Mouse (Mus musculus) embryonic stem cell, embryonic (primary cell): ENCODE data around the gene Tgfa.

Experiments used
- CTCF ChIA-PET, 4 experiments: fragments of 300-600 bp in 2 of 4; fragments of 350-600 bp in 2 of 4; sonication (Branson Sonifier 250); formaldehyde crosslinking; loops; one replicate each; lab custom pipeline; 2022; ENCODE audit warnings: inconsistent platforms in 2 of 4; lab: Charles Lee
- POLR2A ChIA-PET, 4 experiments: fragments of 300-600 bp in 2 of 4; fragments of 350-600 bp in 2 of 4; sonication (Branson Sonifier 250); formaldehyde crosslinking; loops; one replicate each; lab custom pipeline; 2022; ENCODE audit warnings: antibody characterized with exemption in 4 of 4, inconsistent platforms in 1 of 4; lab: Charles Lee

Tgfa gene

DNA sequence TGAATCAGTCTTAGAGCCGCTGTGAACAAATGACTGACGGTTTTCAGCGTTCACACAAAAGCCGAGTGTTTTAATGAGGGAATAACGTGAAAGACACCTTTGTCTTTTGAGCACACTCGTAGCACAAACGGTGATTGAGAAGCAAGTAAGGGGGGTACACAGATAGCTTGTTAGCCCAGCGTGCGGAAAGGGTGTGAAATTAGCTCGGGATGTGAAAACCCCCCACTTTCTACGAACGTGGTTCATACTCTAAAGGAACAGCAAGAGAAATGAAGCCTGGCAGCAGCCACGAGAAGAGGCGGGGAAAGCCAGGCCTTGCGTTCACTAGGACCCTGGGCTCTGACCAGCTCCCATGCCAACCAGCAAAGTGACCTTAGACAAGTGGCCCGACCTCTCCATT is 54.0 kb downstream of the Tgfa start:
- POLR2A ChIA-PET = no interaction called here
- CTCF ChIA-PET = interaction anchor here in 2 of 4 experiments (0.6 kb wide), 3 partner anchors 26 to 1209 kb away, joined by 3 to 4 read pairs (median 3); no protein-coding TSS in a partner anchor

- ChIA-PET POLR2A (no interaction called here), CTCF (interaction anchor here in 1 of 4 experiments (1.8 kb wide), 1 partner anchor 10 kb away, joined by 6 read pairs; no protein-coding TSS in a partner anchor)
Measured at GRCm38 (mm10) chr6:86250236-86250635, 55.2 kb downstream of the Tgfa start.

- CTCF ChIA-PET = interaction anchor here in 3 of 4 experiments (0.6 to 1.8 kb wide), 3 partner anchors 9 to 1997 kb away, joined by 3 to 6 read pairs (median 3); no protein-coding TSS in a partner anchor
- POLR2A ChIA-PET = interaction anchor here in 1 of 4 experiments (1.4 kb wide), 1 partner anchor 72 kb away, joined by 4 read pairs; no protein-coding TSS in a partner anchor
Measured at GRCm38 (mm10) chr6:86250830-86251229, 55.8 kb downstream of the Tgfa start.

- CTCF ChIA-PET = interaction anchor here in 1 of 4 experiments (1.8 kb wide), 1 partner anchor 8 kb away, joined by 6 read pairs; no protein-coding TSS in a partner anchor
- POLR2A ChIA-PET = interaction anchor here in 2 of 4 experiments (0.5 to 1.4 kb wide), 3 partner anchors 9 to 112 kb away, joined by 3 to 4 read pairs (median 3); no protein-coding TSS in a partner anchor
Measured at GRCm38 (mm10) chr6:86252176-86253125, 57.4 kb downstream of the Tgfa start.

GRCm38 (mm10) chr6:86255899-86256298 is 60.9 kb downstream of the Tgfa start:
- POLR2A ChIA-PET = interaction anchor here in 1 of 4 experiments (0.9 kb wide), 1 partner anchor 38 kb away, joined by 3 read pairs; no protein-coding TSS in a partner anchor
- CTCF ChIA-PET = interaction anchor here in 1 of 4 experiments (1.2 kb wide), 1 partner anchor 62 kb away, joined by 3 read pairs; no protein-coding TSS in a partner anchor

DNA sequence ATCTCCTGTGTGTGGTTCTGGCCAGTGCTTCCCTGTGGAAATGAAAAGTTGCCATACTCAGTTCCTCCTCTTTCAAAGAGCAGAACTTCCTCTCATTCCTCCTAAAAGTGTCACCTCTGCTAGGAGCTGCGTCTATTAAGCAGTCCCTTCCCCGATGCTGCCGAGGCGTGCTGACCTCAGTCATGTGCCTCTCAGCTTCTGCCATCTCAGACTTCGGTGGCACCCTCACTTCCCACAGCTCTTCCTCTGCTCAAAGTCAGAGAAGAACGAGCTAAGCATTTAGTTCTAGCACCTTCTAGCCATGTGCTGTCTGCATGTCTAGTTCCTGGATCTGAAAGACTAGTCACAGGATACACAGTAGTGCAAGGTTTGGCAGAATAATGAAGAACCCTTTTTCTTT is 64.2 kb downstream of the Tgfa start:
- CTCF ChIA-PET = interaction anchor here (0.6 to 1.7 kb wide), 5 partner anchors 65 to 145 kb away, joined by 3 to 15 read pairs (median 3); partner anchors contain the start of gene Snrpg (in 1 of the 4)
- POLR2A ChIA-PET = interaction anchor here in 2 of 4 experiments (0.6 to 1.6 kb wide), 3 partner anchors 8 to 81 kb away, joined by 3 to 5 read pairs (median 4); no protein-coding TSS in a partner anchor

- ChIA-PET POLR2A (interaction anchor here in 3 of 4 experiments (0.7 to 1.7 kb wide), 4 partner anchors 51 to 178 kb away, joined by 3 to 4 read pairs (median 4); partner anchors contain the start of gene C87436 (in 1 of the 3)), CTCF (interaction anchor here (0.5 to 2.0 kb wide), 12 partner anchors 9 to 197 kb away, joined by 3 to 9 read pairs (median 3); partner anchors contain the start of gene Fam136a (in 1 of the 4))
Measured at GRCm38 (mm10) chr6:86260322-86261050, 65.5 kb downstream of the Tgfa start.

- ChIA-PET POLR2A (interaction anchor here in 1 of 4 experiments (1.1 kb wide), 1 partner anchor 11 kb away, joined by 3 read pairs; no protein-coding TSS in a partner anchor), CTCF (no interaction called here)
Measured at GRCm38 (mm10) chr6:86266786-86267185, 71.8 kb downstream of the Tgfa start.

- CTCF ChIA-PET = interaction anchor here in 2 of 4 experiments (0.6 to 1.3 kb wide), 3 partner anchors 10 to 94 kb away, joined by 3 to 4 read pairs (median 3); no protein-coding TSS in a partner anchor
- POLR2A ChIA-PET = interaction anchor here in 1 of 4 experiments (1.0 kb wide), 1 partner anchor 52 kb away, joined by 7 read pairs; no protein-coding TSS in a partner anchor
Measured at GRCm38 (mm10) chr6:86270373-86271068, 75.5 kb downstream of the Tgfa start.

DNA sequence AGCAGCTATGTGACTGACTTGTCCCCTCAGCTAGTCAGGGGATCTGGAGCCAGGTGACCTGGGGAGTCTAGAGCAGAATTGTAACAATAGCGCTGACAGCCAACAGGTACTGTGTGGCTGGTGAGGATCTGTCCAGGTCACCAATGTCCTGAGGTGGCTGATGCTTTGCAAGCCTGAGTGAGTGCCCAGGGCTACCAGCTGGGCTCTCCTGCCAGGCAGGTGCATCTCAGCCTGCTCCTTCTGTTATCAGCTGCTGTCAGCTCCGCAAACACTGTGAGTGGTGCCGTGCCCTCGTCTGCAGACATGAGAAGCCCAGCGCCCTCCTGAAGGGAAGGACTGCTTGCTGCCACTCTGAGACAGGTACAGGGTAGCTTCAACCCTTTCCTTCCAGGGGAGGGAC is 76.1 kb downstream of the Tgfa start:
- CTCF ChIA-PET = interaction anchor here in 2 of 4 experiments (0.6 to 2.3 kb wide), 3 partner anchors 11 to 93 kb away, joined by 3 to 5 read pairs (median 4); no protein-coding TSS in a partner anchor
- POLR2A ChIA-PET = interaction anchor here in 2 of 4 experiments (0.7 to 1.0 kb wide), 2 partner anchors 17 to 51 kb away, joined by 4 to 7 read pairs; no protein-coding TSS in a partner anchor

DNA sequence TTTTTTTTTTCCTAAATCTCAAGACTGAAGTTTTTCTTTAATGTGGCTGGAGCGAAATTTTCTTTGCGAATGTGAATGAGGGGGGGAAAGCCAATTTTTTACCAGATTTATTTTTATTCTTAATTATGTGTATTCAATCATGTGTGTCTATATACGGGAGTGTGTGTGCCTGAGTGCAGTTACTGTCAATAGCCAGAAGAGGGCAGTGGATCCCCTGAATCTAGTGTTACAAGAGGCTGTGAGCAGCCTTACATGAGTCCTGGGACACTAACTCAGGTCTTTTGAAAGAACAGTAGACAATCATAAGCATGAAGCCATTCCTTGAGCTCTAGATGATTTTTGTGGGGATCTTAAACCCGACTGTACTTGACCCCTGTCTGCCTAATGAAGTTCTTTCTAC is 80.7 kb downstream of the Tgfa start:
- ChIA-PET CTCF (interaction anchor here in 3 of 4 experiments (1.0 to 1.5 kb wide), 3 partner anchors 89 to 170 kb away, joined by 3 to 8 read pairs (median 4); no protein-coding TSS in a partner anchor), POLR2A (interaction anchor here in 1 of 4 experiments (0.8 kb wide), 1 partner anchor 36 kb away, joined by 3 read pairs; no protein-coding TSS in a partner anchor)

DNA sequence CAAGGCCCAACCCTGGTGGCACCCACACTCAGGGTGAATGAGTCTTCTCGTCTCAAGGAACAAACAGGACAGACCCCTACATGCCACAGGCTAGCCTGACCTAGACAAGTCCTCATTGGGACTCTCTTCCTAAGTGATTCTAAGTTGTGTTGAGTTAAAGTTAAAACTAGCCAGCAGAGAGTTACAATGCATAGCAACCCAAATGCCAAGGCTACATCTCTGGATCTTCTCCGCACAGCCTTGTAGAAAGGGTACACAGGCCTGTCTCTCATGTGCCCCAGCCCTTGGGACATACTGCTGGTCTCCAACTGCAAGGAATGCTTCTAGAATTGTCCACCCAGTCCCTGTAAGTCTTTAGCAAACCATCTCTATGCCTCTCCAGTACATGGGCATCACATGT is 81.8 kb downstream of the Tgfa start:
- ChIA-PET CTCF (interaction anchor here (0.6 to 3.1 kb wide), 8 partner anchors 16 to 763 kb away, joined by 3 to 15 read pairs (median 6); partner anchors contain the start of gene Fam136a (in 1 of the 4)), POLR2A (interaction anchor here in 2 of 4 experiments (0.6 to 1.1 kb wide), 4 partner anchors 46 to 162 kb away, joined by 3 to 4 read pairs (median 3); no protein-coding TSS in a partner anchor)

GRCm38 (mm10) chr6:86277620-86278019 is 82.6 kb downstream of the Tgfa start:
- ChIA-PET POLR2A (interaction anchor here in 3 of 4 experiments (0.5 to 1.1 kb wide), 5 partner anchors 11 to 261 kb away, joined by 3 to 6 read pairs (median 3); no protein-coding TSS in a partner anchor), CTCF (interaction anchor here (0.6 to 3.1 kb wide), 8 partner anchors 17 to 218 kb away, joined by 3 to 15 read pairs (median 3); partner anchors contain the start of gene Fam136a (in 1 of the 4))

DNA sequence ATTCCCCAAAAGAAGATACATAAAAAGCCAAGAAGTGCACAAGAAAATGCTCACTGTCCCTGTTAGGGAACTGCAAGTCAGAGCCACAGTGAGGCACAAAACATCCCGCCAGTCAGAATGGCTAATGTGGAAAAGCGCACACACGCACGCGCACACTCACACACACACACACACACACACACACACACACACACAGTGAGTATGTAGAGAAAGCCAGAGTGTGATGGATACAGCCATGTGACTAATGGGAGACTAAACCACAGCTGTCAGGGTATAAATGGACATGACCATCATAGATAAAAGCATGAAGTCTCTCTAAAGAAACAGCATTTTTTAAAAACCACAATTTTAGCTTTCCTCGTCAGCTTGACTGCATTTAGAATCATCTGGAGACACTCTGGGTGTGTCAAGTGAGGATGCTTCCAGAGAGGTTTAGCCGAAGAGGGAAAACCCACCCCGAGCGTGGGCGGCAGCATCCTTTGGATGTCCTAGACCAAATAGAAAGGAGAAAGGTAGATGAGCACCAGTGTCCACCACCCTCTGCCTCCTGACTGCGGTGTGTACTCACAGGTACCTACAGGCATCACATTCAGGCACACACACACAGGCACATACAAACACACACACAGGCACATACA is 86.7 kb downstream of the Tgfa start:
- CTCF ChIA-PET = interaction anchor here in 1 of 4 experiments (0.6 kb wide), 1 partner anchor 769 kb away, joined by 5 read pairs; the partner anchor contains the start of gene Egr4
- POLR2A ChIA-PET = no interaction called here

DNA sequence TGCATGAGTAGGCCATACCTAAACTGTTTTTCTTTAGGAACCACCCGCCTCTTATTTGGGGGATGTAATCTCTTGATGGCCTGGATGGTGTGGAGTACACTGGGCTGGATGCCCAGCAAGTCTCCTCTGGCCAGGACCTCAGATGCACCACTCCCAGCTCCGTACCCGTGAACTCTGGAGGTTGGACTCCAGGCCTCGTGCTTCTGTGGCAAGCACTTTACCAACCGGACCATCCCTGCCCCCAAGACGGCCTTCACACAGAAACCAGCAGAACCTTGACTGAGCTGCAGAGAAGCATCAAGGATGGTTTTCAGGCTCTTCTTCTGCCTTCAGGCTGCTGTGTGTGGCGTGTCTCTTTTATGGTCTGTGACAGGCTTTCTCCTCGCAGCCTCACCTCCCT is 98.3 kb downstream of the Tgfa start:
- CTCF ChIA-PET = interaction anchor here in 3 of 4 experiments (1.0 to 1.5 kb wide), 5 partner anchors 71 to 98 kb away, joined by 4 to 9 read pairs (median 5); partner anchors contain the start of gene Fam136a (in 1 of the 3)
- POLR2A ChIA-PET = interaction anchor here in 2 of 4 experiments (0.6 to 1.1 kb wide), 3 partner anchors 37 to 211 kb away, joined by 3 to 4 read pairs (median 3); partner anchors contain the start of gene Fam136a (in 1 of the 2)
